Mouse (Mus musculus) central nervous system, embryonic 11.5 days (tissue): ENCODE results near the gene Adam34. TPM values are rescaled to one million over a fixed set of nuclear protein-coding genes. Genes with fewer than 3 reads are reported as not detected.

Source experiments
- polyA plus RNA-seq: library from polyadenylated mRNA; depleted of rRNA; stranded (reverse); fragments of >200 nt; gene quantifications from 2 replicates; pipeline ENCODE4 v1.2.3, GENCODE M21; 2012; rRNA removed

The Adam34 gene
- polyA plus RNA-seq: 0.04 TPM in 1 of 2 replicates, not detected in the other

DNA sequence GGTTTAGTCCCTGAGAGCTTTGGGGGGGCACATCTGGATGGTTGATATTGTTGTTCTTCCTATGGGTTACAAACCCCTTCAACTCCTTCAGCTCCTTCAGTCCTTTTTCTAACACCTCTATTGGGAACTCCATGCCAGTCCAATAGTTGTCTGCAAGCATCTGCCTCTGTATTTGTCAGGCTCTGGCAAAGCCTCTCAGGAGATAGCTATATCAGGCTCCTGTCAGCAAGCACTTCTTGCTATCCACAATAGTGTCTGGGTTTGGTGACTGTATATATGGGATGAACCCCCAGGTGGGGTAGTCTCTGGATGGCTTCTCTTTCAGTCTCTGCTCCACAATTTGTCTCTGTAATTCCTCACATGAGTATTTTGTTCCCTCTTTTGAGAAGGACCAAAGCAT lies at the start of gene Adam34:
Gene Adam34, minus strand, starts transcription at position 101 of the 400 bp plus-strand sequence.

DNA sequence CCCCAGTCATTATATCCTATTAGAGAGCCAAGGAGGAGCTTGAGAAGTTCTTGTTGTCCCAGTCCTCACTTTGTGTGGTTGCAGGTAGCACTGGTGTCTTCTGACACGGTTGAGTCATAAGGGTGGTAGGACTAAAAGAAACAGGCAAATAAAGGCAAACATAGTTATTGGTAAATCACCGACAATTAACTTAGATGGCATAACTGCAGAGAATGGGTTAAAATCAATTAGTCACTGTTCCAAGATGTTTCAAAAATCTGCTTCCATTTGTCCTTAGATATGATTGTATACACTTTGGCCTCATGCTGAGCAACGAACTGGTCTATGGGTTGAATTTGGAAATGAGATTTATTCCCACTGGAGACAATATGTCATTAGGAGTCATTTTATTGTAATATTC lies 82.7 kb downstream of the Adam34 start, which contains the start of gene Gm5346:
Gene Gm5346, minus strand, starts transcription at position 101 of the 400 bp plus-strand sequence.

Other genes starting within 250 kb of the Adam34 start
- gene Adam26b, start 181.9 kb downstream of the Adam34 start, polyA plus RNA-seq: not detected in 2 replicates
- gene Adam26a, start 133.3 kb downstream of the Adam34 start, polyA plus RNA-seq: not detected in 2 replicates
- gene Gm5346, start 82.8 kb downstream of the Adam34 start, polyA plus RNA-seq: not detected in 2 replicates